Mouse (Mus musculus) spleen, postnatal 36 days (tissue): ENCODE results near the gene 2900026A02Rik.
A peak's percentile ranks its signal among the peaks of the same experiment; 100 is the strongest.

Source experiments
- DNase-seq, 2 experiments: peaks; one replicate each; pipeline ENCODE4 v3.0.0; 2022; ENCODE audit warnings: low spot score in 2 of 2, mixed read lengths in 1 of 2

2900026A02Rik gene

GRCm38 (mm10) chr5:113174916-113175692 lies 45.9 kb downstream of the 2900026A02Rik start:
- DNase-seq: no peak

- peak in 1 of 2 experiments; percentile 45 for DNase-seq
Measured at GRCm38 (mm10) chr5:113173318-113173717, 47.7 kb downstream of the 2900026A02Rik start.

GRCm38 (mm10) chr5:113171968-113172578 lies 49.0 kb downstream of the 2900026A02Rik start:
- no peak for DNase-seq

GRCm38 (mm10) chr5:113170064-113170754 lies 50.8 kb downstream of the 2900026A02Rik start:
- DNase-seq: no peak

- DNase-seq: no peak
Measured at GRCm38 (mm10) chr5:113167733-113168132, 53.3 kb downstream of the 2900026A02Rik start.

GRCm38 (mm10) chr5:113165481-113165880 lies 55.6 kb downstream of the 2900026A02Rik start:
- DNase-seq: no peak

DNA sequence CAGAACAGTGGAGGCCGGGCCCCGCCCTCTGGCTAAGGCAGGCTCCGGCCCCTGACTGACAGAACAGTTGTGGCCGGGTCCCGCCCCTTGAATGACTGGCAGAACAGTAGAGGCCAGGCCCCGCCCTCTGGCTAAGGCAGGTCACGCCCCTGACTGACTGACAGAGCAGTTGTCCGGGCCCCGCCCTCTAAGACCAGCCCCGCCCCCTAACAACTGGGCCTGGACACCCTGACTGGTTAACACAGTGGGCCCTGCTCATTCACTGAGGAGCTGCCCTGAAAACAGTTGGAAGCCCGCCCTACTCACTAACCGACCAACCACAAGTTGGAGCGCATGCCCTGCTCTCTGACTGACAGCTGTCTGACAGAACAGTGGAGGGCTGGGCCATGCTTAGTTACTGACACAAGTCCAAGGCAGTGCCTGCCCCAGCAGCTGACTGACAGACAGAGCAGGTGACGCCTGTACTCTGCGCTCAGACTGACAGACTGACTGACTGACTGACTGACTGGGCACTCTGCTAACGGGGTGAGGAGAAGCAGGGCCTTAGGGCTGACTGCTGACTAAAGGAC lies 56.1 kb downstream of the 2900026A02Rik start:
- peak; percentile 68 to 69 for DNase-seq

- no peak for DNase-seq
Measured at GRCm38 (mm10) chr5:113164448-113164847, 56.6 kb downstream of the 2900026A02Rik start.

GRCm38 (mm10) chr5:113163116-113163515 lies 57.9 kb downstream of the 2900026A02Rik start:
- peak in 1 of 2 experiments; percentile 29 for DNase-seq

DNA sequence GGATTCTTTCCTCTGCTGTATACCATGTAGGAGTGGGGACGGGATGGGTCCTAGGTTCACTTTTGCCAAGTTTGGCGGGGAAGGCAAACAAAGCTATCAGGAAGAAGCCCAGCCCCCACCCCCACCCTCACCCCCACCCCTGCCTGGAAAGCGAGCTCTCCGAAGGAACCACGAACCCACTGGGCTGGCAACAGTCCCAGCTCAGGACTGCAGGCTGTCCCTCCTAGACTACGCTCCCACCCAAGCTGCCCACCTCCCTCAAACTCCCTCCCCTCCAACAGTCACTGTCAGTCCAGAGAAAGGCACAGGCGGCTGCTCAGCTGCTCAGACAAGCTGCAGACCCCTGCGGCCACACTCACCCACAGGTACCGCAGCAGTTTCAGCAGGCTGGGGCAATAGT lies 58.3 kb downstream of the 2900026A02Rik start:
- DNase-seq: no peak

- DNase-seq: no peak
Measured at GRCm38 (mm10) chr5:113161576-113161975, 59.5 kb downstream of the 2900026A02Rik start.

GRCm38 (mm10) chr5:113160320-113160719 lies 60.7 kb downstream of the 2900026A02Rik start:
- no peak for DNase-seq

GRCm38 (mm10) chr5:113158759-113159355 lies 62.2 kb downstream of the 2900026A02Rik start:
- no peak for DNase-seq

DNA sequence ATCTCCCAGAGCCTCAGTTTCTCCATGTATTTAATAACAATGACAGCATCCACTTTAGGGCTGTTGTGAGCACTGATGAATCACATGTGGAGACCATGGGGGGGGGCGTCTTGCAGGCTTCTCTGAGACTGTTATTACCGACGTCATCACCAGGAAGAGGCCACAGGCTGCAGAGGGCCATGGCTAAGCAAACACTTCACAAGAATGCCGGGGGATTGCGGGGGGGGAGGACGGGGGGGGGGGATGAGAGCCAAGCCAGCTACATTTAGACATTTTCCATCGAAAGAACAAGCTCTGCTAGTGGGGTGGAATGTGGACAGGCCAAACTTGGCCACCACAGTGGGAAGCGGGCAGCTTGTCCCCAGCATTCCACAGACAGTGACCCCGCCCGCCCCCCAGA lies 63.4 kb downstream of the 2900026A02Rik start:
- no peak for DNase-seq

- no peak for DNase-seq
Measured at GRCm38 (mm10) chr5:113157006-113157405, 64.0 kb downstream of the 2900026A02Rik start.

DNA sequence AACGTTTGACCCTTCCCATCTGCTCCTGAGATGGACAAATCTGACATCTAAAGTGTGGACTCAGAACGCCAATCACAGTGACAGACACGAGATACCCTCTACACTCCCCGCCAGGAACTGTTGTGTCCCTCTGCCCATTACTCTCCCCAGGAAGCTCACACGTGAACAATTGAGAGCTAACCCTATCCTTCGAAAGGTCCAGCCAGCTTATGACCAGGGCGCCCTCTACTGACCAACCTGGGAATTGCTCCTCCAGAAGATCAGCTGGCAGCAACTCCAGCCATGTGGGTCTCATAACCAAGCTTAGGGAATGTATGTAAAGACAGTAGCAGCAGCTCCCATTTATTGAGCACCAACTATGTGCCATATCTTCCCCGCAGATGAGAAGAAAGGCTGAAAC lies 65.9 kb downstream of the 2900026A02Rik start:
- peak; percentile 49 to 51 for DNase-seq

- DNase-seq: no peak
Measured at GRCm38 (mm10) chr5:113154441-113154840, 66.6 kb downstream of the 2900026A02Rik start.

DNA sequence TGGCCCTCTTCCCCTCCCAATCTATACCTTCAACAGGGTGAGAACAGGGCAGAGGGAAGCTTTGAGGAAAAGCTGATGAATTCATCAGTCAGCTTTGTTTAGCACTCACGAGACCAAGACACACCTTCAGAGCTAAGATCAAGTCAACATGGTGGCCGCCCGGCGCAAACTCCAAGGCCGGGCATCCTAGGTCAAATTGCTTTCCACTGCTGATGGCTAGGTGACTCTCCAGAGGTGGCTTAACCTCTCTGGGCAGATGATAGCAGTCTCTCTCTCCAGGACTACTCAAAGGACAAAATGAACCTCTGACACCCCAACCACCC lies 67.6 kb downstream of the 2900026A02Rik start:
- no peak for DNase-seq

DNA sequence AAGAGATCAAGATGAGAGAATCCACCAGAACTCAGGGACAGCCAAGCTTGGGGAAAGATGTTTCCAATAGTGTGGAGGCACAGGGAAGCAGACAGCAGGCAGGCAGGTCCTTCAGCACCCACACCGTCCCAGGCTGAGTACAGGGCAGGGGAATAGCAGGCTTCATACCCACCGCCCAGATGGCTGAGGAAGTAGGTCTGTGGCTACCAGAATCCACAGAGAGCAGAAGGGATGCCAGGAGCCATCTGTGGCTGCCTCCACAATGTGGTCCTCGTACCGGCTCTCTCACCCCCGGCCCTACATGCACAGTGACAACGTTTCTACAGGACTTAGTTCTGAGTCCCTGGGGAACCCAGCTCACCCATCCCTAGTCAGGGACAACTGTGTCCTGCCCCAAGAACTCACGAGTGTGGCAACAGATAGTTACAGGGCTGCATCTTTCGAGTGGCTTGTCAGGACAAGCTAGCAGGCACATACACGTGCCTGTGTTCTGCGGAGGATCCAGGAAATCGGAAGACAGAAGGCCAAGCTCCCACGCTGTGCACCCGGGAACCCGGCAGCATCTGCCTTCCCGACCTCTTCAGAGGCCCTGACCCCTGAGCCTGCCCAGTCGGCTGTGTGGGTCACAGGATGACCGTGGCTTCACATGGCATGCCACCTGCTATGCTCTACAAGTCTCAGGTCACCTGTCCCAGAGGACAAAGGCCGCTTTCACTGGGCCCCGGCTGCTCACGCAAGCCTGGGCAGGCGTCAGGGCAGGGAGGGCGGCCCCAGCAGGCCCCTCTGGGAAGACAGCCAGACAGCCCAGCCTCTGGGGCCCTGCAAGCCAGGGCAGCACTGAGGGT lies 68.2 kb downstream of the 2900026A02Rik start:
- DNase-seq: no peak

DNA sequence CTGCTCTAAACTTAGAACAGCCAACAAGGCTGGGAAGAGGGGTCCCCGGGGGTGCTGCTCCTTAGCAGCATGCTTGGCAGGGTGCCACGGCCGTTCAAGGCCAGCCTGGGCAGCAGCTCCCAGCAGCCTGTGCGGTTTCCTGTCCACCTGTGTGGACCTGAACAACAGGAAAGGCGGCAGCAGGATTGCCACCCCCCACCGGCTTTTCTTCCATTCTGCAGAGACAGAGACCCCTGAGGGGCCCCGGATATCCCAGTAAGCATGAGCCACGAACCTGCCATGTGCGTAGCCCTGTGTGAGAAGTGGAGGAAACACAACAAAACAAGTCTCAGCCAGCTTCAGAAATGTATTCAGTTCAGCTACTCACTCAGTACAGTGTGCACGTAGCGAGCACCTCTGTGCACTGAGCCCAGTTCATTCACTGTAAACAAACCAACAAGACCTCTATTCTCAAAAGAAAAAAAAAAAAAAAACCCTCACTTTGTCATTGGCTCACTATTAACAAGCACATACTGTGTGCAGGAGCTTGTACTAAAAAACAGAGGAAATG lies 69.4 kb downstream of the 2900026A02Rik start:
- DNase-seq: no peak
